Mouse (Mus musculus) stomach, postnatal 0 days (tissue): Measurements from ENCODE around the gene Pml.

Source experiments
- CTCF ChIP-seq: IDR thresholded peaks from 2 replicates; pipeline ENCODE4 v1.5.1; 2016; ENCODE audit warnings: antibody characterized with exemption, low read depth, mild to moderate bottlenecking, moderate library complexity
- EP300 ChIP-seq: optimal IDR thresholded peaks from 2 replicates; pipeline ENCODE3; 2016; ENCODE audit warnings: antibody characterized with exemption

DNA sequence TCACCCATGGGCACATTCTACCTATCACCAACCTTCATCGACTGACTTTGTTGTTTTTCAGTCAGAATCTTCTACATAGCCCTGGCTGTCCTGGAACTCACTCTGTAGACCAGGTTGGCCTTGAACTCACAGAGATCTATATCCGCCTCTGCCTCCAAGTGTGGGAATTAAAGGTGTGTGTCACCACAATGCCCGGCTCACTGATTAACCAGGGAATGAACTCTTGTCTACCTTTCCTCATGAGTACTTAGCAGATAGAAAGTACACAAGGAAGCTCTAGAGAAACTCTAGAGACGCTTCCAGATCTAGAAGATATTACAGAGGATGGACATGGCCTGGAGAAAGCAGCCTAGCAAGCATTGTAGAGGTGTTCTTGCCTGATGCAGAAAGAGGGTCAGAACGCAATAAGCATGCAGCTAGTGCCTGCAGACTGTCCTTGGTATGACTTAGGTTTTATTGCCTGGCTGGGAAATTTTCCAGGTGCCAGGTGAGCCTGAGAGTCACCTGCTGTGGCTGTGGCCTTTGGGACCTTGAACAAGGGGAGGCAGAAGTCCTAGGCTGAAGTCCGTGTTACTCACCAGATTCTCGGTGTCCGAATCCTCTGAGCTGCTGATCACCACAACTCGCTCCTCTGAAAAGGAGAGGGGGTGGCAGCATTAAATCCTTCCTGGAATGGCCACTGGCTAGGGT, 20.7 kb downstream of the Pml start:
- TF ChIP-seq EP300 (no peak), CTCF (no peak)
